In the genomic region with DNA sequence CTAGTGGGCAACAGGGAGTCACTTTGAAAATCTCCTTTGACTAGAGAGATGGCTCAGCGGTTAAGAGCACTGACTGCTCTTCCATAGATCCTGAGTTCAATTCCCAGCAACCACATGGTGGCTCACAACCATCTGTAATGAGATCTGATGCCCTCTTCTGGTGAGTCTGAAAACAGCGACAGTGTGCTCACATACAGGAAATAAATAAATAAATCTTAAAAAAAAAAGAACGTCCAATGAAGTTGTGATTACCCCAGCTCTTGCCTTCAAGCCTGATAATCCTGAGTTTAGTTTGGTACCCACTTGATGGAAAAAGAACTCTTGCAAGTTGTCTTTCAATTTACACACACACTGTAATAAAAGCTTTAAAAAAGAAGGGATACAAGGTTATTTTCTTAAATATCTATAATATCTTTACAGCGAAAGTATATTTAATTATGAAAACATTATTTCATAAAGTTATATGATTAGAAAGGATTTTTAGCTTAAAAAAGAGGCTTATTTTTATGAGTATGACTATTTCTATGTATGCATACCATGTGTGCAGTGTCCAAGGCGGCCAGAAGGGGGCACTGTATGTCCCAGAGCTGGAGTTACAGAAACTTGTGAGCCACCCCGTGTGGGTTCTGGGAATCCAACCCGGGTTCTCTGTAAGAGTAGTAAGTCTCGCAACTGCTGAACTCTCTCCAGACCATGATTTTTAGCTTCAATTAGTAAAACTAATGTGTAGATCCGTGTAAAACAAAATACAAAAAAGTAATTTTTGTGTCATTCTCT, we compare ENCODE assay signal across 27 mouse cellular contexts. TPM values are rescaled to one million over a fixed set of nuclear protein-coding genes. Genes with fewer than 3 reads are reported as not detected.
DNase-seq lines count a peak whose midpoint lies in the region; ATAC-seq and TF ChIP-seq lines count a peak whose summit lies in the region.
"Had no signal": no experiment of that assay in that cellular context is flagged by ENCODE, and none has a peak within 500 bp of the region (broad histone marks: within the 10 kb centered on the region; RNA-seq: fewer than 3 reads in every experiment).

No protein-coding gene starts in this region.

- no peak for DNase-seq in liver, postnatal 0 days
- DNase-seq in ES-E14 (ENCODE audit: low read depth, low spot score), result no peak
- no peak for DNase-seq in frontal cortex, postnatal 36 days (ENCODE audit: low spot score in 2 of 2)
- no peak for DNase-seq in forebrain, embryonic 14.5 days (ENCODE audit: low spot score)
- DNase-seq in ovary, postnatal 36 days (ENCODE audit: low spot score), result no peak
- DNase-seq: adrenal gland, postnatal 25 days; cerebellum, adult 11-12 months; heart, postnatal 4 days; kidney, adult 11 months; kidney, postnatal 10 days; liver, embryonic 13.5 days; right cerebral cortex, postnatal 25 days had no signal

- H3K4me1 ChIP-seq in liver, postnatal 0 days (ENCODE audit: insufficient read depth), result 0 out of 2 replicates have a peak, but pooled peaks cover 3% of the 10 kb centered on the region
- peaks cover 10% of the 10 kb centered on the region for H3K4me1 ChIP-seq in liver, embryonic 12.5 days
- H3K4me1 ChIP-seq in E14TG2a.4 (replicated peaks; ENCODE audit: low read depth, low read length) (peaks cover 38% of the 10 kb centered on the region), ES-E14 (ENCODE audit: control insufficient read depth in 2 of 2, insufficient read depth in 2 of 2, low read length in 2 of 2, poor library complexity in 1 of 2) (peaks cover 0 to 4% of the 10 kb centered on the region in 2 experiments; a peak in 1 of 4 replicates)
- H3K4me1 ChIP-seq in small intestine, adult 2 months (ENCODE audit: control insufficient read depth, insufficient read depth, insufficient read length, low read length), result peaks cover 9% of the 10 kb centered on the region
- H3K4me1 ChIP-seq in forebrain, embryonic 14.5 days (ENCODE audit: control insufficient read depth, insufficient read depth, low read length), result peaks cover 4% of the 10 kb centered on the region; the same call in 1 of the 2 replicates
- H3K4me1 ChIP-seq: stomach, embryonic 15.5 days had no signal

- no peaks in the 10 kb centered on the region for H3K36me3 ChIP-seq in liver, postnatal 0 days (replicated peaks; ENCODE audit: insufficient read depth, low read length)
- no peaks in the 10 kb centered on the region for H3K36me3 ChIP-seq in liver, embryonic 12.5 days
- H3K36me3 ChIP-seq in E14TG2a.4 (ENCODE audit: insufficient read depth, low read length) (no peaks in the 10 kb centered on the region), ES-E14 (ENCODE audit: control insufficient read depth, insufficient read depth, low read length, poor library complexity, severe bottlenecking) (no peaks in the 10 kb centered on the region)
- H3K36me3 ChIP-seq in small intestine, adult 2 months (ENCODE audit: control insufficient read depth, insufficient read depth, low read length), result no peaks in the 10 kb centered on the region
- H3K36me3 ChIP-seq in forebrain, embryonic 14.5 days (ENCODE audit: control insufficient read depth, insufficient read depth, low read length), result no peaks in the 10 kb centered on the region
- H3K36me3 ChIP-seq: liver, embryonic 13.5 days; midbrain, embryonic 13.5 days; neural tube, embryonic 15.5 days; stomach, embryonic 15.5 days had no signal

- TF ChIP-seq POLR2A in small intestine, adult 2 months (IDR thresholded peaks at IDR 0.05; ENCODE audit: low read depth, low read length), result no peak

- TF ChIP-seq EP300 in liver, postnatal 0 days (IDR thresholded peaks at IDR 0.05; ENCODE audit: low read depth), result no peak

- H3K9ac ChIP-seq in liver, postnatal 0 days (replicated peaks), result no peak overlapping the region
- H3K9ac ChIP-seq in liver, embryonic 12.5 days, result no peak overlapping the region
- H3K9ac ChIP-seq in ES-E14 (ENCODE audit: insufficient read depth, low read depth, low read length, poor library complexity, severe bottlenecking), result no peak overlapping the region
- no peak overlapping the region for H3K9ac ChIP-seq in forebrain, embryonic 14.5 days (ENCODE audit: low read length)
- H3K9ac ChIP-seq: liver, embryonic 13.5 days; midbrain, embryonic 13.5 days; neural tube, embryonic 15.5 days; stomach, embryonic 15.5 days had no signal

- in situ Hi-C loops in ES-E14 (cut with MboI; ENCODE audit: low sequenced_read_pairs in 2 of 2, unreplicated experiment in 2 of 2), result no loop called here

- 0 out of 2 replicates have a peak, but pooled peaks have one; percentile 8 for TF ChIP-seq CTCF in liver, postnatal 0 days (IDR thresholded peaks at IDR 0.05; ENCODE audit: low read depth)
- peak; percentile 85 for TF ChIP-seq CTCF in E14TG2a.4 (conservative IDR thresholded peaks at IDR 0.05; ENCODE audit: low read length)
- peak; percentile 22; the same call in 1 of the 2 replicates for TF ChIP-seq CTCF in small intestine, adult 2 months (IDR thresholded peaks at IDR 0.05; ENCODE audit: extremely low read depth, insufficient read length, insufficient replicate concordance, low read depth, low read length)

- no peak overlapping the region for H3K4me3 ChIP-seq in liver, postnatal 0 days (ENCODE audit: low read depth, low read length)
- no peak overlapping the region for H3K4me3 ChIP-seq in liver, embryonic 12.5 days
- 0 out of 2 replicates have a peak overlapping the region, but pooled peaks have one; percentile 70 for H3K4me3 ChIP-seq in E14TG2a.4 (replicated peaks; ENCODE audit: low read length)
- H3K4me3 ChIP-seq in ES-E14 (ENCODE audit: insufficient read depth in 1 of 2, low read depth in 1 of 2, low read length in 2 of 2, poor library complexity in 1 of 2, severe bottlenecking in 1 of 2), result no peak overlapping the region
- no peak overlapping the region for H3K4me3 ChIP-seq in small intestine, adult 2 months (ENCODE audit: low read depth, low read length)
- H3K4me3 ChIP-seq in forebrain, embryonic 14.5 days (ENCODE audit: low read depth, low read length), result no peak overlapping the region
- H3K4me3 ChIP-seq: liver, embryonic 13.5 days; midbrain, embryonic 13.5 days; neural tube, embryonic 15.5 days; stomach, embryonic 15.5 days had no signal

- no peaks in the 10 kb centered on the region for H3K9me3 ChIP-seq in liver, postnatal 0 days (ENCODE audit: low read length)
- peaks cover 3% of the 10 kb centered on the region; the same call in 1 of the 2 replicates for H3K9me3 ChIP-seq in liver, embryonic 12.5 days (replicated peaks)
- H3K9me3 ChIP-seq in E14TG2a.4 (ENCODE audit: low read length) (no peaks in the 10 kb centered on the region), ES-E14 (ENCODE audit: control insufficient read depth, insufficient read depth, low read depth, low read length) (no peaks in the 10 kb centered on the region)
- no peaks in the 10 kb centered on the region for H3K9me3 ChIP-seq in forebrain, embryonic 14.5 days (replicated peaks; ENCODE audit: control insufficient read depth, low read length)
- H3K9me3 ChIP-seq: liver, embryonic 13.5 days; midbrain, embryonic 13.5 days; neural tube, embryonic 15.5 days; stomach, embryonic 15.5 days had no signal

- no peak overlapping the region for H3K4me2 ChIP-seq in liver, postnatal 0 days (ENCODE audit: low read depth, low read length)
- no peak overlapping the region for H3K4me2 ChIP-seq in liver, embryonic 12.5 days
- H3K4me2 ChIP-seq in forebrain, embryonic 14.5 days (ENCODE audit: low read length), result no peak overlapping the region
- H3K4me2 ChIP-seq: liver, embryonic 13.5 days; midbrain, embryonic 13.5 days; neural tube, embryonic 15.5 days; stomach, embryonic 15.5 days had no signal

- no peak for ATAC-seq in liver, postnatal 0 days
- no peak for ATAC-seq in liver, embryonic 12.5 days
- no peak for ATAC-seq in forebrain, embryonic 14.5 days
- ATAC-seq: hindbrain, embryonic 16.5 days; lung, postnatal 0 days; midbrain, embryonic 13.5 days had no signal

- 79% methylated on average over 9 of the region's 9 CpGs for WGBS in liver, postnatal 0 days (ENCODE audit: insufficient replicate concordance)
- WGBS in liver, embryonic 12.5 days (ENCODE audit: insufficient replicate concordance), result 75% methylated on average over 9 of the region's 9 CpGs
- WGBS in small intestine, adult 2 months, result 88% methylated on average over 9 of the region's 9 CpGs
- 86% methylated on average over 9 of the region's 9 CpGs for WGBS in forebrain, embryonic 14.5 days

- no peak overlapping the region for H3K27ac ChIP-seq in liver, postnatal 0 days (ENCODE audit: low read depth)
- H3K27ac ChIP-seq in liver, embryonic 12.5 days, result no peak overlapping the region
- no peak overlapping the region for H3K27ac ChIP-seq in ES-E14 (ENCODE audit: insufficient read depth, low read depth, low read length, poor library complexity, severe bottlenecking)
- no peak overlapping the region for H3K27ac ChIP-seq in small intestine, adult 2 months (ENCODE audit: insufficient read depth, low read depth, low read length)
- H3K27ac ChIP-seq in forebrain, embryonic 14.5 days (ENCODE audit: low read depth, low read length), result no peak overlapping the region
- H3K27ac ChIP-seq: liver, embryonic 13.5 days; midbrain, embryonic 13.5 days; neural tube, embryonic 15.5 days; stomach, embryonic 15.5 days had no signal

- H3K27me3 ChIP-seq in liver, postnatal 0 days (ENCODE audit: insufficient read depth, low read length), result no peaks in the 10 kb centered on the region
- H3K27me3 ChIP-seq in liver, embryonic 12.5 days (replicated peaks), result 0 out of 2 replicates have a peak, but pooled peaks cover 5% of the 10 kb centered on the region
- H3K27me3 ChIP-seq in E14TG2a.4 (ENCODE audit: insufficient read depth, low read length), result peaks cover 8% of the 10 kb centered on the region
- no peaks in the 10 kb centered on the region for H3K27me3 ChIP-seq in small intestine, adult 2 months (ENCODE audit: control insufficient read depth, insufficient read depth, low read length)
- no peaks in the 10 kb centered on the region for H3K27me3 ChIP-seq in forebrain, embryonic 14.5 days (replicated peaks; ENCODE audit: control insufficient read depth, insufficient read depth, low read length)
- H3K27me3 ChIP-seq: CH12.LX; liver, embryonic 13.5 days; midbrain, embryonic 13.5 days; neural tube, embryonic 15.5 days; stomach, embryonic 15.5 days had no signal

TF ChIP-seq in ES-E14, 5 proteins besides CTCF, POLR2A, EP300 and RAD21 (continues in another document):
- TF ChIP-seq HCFC1 (IDR thresholded peaks at IDR 0.05; ENCODE audit: borderline replicate concordance, insufficient read depth, low read length), result no peak

RNA-seq across cellular contexts. Expression of a gene that starts 0.7 kb away (rescaled TPM):
- not detected in 2 replicates for polyA plus RNA-seq in liver, postnatal 0 days (2015; fragmentation: Nextera tagmentation; extraction: Ambion mirVana)
- not detected in 2 replicates for polyA plus RNA-seq in liver, embryonic 12.5 days (2016; fragmentation: Nextera tagmentation; extraction: Ambion mirVana)
- total RNA-seq in ES-E14 (2012; rRNA removed), result 0.13 and 0.21 TPM in 2 replicates
- not detected in 2 replicates for polyA plus RNA-seq in small intestine, adult 2 months (2012; rRNA removed)
- polyA plus RNA-seq in forebrain, embryonic 14.5 days (2014; fragmentation: Nextera tagmentation; extraction: Ambion mirVana), result not detected in 2 replicates
- total RNA-seq: adrenal gland, postnatal 25 days; CH12.LX; granulocyte monocyte progenitor cell, adult 5-6 weeks; heart, postnatal 4 days; megakaryocyte, adult 5-6 weeks had no signal
- polyA plus RNA-seq: forebrain, embryonic 11.5 days; hindbrain, embryonic 16.5 days; limb, embryonic 11.5 days; liver, embryonic 13.5 days; lung, postnatal 0 days; midbrain, embryonic 13.5 days had no signal

RNA-seq across cellular contexts. Expression of a gene that starts 34.9 kb away (rescaled TPM):
- polyA plus RNA-seq in liver, postnatal 0 days (2015; fragmentation: Nextera tagmentation; extraction: Ambion mirVana), result 0.05 TPM in 1 of 2 replicates, not detected in the other
- 0.10 TPM in 1 of 2 replicates, not detected in the other for polyA plus RNA-seq in liver, embryonic 12.5 days (2016; fragmentation: Nextera tagmentation; extraction: Ambion mirVana)
- total RNA-seq in ES-E14 (2012; rRNA removed), result 0.16 TPM in 1 of 2 replicates, not detected in the other
- polyA plus RNA-seq in small intestine, adult 2 months (2012; rRNA removed), result not detected in 2 replicates
- 1.9 and 2.3 TPM in 2 replicates for polyA plus RNA-seq in forebrain, embryonic 14.5 days (2014; fragmentation: Nextera tagmentation; extraction: Ambion mirVana)
- total RNA-seq: CH12.LX; gastrocnemius, adult 8-10 months; granulocyte monocyte progenitor cell, adult 5-6 weeks; heart, postnatal 4 days; megakaryocyte, adult 5-6 weeks had no signal
- polyA plus RNA-seq: heart, embryonic 14.5 days; liver, embryonic 13.5 days had no signal

Comparison
In these comparisons a context has a peak if more than half of its experiments do, and no peak if none do; other contexts are left out.
1. CTCF ChIP-seq: peak in every context shown above with its lines; median percentile 85 in E14TG2a.4; 22 in small intestine, adult 2 months; 8 in liver, postnatal 0 days.